Mouse (Mus musculus) olfactory bulb, adult 2 months (tissue): ENCODE data around the gene Pip5kl1.

Source experiments
- CTCF ChIP-seq: fragments of 200-500 bp; IDR thresholded peaks from 2 replicates; pipeline ENCODE4 v1.5.1; 2012; ENCODE audit warnings: low read depth, mild to moderate bottlenecking, low read length, moderate library complexity; ENCODE audit not compliant: insufficient read depth
- POLR2A ChIP-seq: fragments of 200-500 bp; IDR thresholded peaks from 2 replicates; pipeline ENCODE4 v1.6.1; 2012; ENCODE audit warnings: mild to moderate bottlenecking, low read depth, low read length, moderate library complexity; ENCODE audit not compliant: insufficient read depth

DNA sequence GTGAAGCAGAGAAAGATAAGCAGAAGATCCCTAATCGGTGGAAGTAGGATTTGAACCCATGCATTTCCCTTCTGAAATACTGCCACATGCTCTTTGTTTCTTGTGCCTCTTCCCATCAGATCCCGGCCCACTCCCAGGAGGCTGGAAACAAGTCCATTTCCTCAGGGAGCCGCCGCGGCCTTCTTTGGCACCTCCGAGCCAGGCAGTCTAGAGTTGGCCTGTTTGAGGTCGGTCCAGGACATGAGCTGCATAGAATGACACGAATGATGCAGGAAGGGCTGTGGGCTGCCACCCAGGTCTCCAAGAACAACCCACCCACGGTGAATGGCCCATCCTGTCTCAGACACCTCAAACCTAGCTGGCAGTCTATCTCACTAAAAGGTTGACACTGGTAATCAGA is 1.9 kb downstream of the Pip5kl1 start:
- TF ChIP-seq CTCF (no peak), POLR2A (no peak)
